Mouse (Mus musculus) urinary bladder, adult 2 months (tissue): ENCODE results near the gene Rbbp4. TPM values are rescaled to one million over a fixed set of nuclear protein-coding genes. Genes with fewer than 3 reads are reported as not detected.
A peak's percentile ranks its signal among the peaks of the same experiment; 100 is the strongest.

Experiments
- DNase-seq: peaks from one replicate; pipeline ENCODE4 v3.0.0; 2022; ENCODE audit warnings: low spot score
- polyA plus RNA-seq: library from polyadenylated mRNA; depleted of rRNA; stranded (reverse); fragments of >200 nt; gene quantifications from 2 replicates; pipeline ENCODE4 v1.2.3, GENCODE M21; 2012

The Rbbp4 gene
- polyA plus RNA-seq, 1 experiment, result 72.2 TPM

DNA sequence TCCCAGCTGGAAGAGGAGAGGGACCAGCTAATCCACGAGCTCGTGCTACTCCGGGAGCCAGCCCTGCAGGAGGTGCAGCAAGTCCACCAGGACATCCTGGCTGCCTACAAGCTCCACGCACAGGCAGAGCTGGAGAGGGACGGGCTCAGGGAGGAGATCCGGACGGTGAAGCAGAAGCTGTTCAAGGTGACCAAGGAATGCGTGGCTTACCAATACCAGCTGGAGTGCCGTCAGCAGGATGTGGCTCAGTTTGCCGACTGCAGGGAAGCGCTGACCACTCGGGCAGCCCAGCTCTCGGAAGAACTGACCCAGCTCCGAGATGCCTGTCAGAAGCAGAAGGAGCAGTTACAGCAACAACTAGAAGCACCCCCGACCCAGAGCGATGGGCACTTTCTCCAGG, 41.5 kb downstream of the Rbbp4 start:
- DNase-seq, result no peak

DNA sequence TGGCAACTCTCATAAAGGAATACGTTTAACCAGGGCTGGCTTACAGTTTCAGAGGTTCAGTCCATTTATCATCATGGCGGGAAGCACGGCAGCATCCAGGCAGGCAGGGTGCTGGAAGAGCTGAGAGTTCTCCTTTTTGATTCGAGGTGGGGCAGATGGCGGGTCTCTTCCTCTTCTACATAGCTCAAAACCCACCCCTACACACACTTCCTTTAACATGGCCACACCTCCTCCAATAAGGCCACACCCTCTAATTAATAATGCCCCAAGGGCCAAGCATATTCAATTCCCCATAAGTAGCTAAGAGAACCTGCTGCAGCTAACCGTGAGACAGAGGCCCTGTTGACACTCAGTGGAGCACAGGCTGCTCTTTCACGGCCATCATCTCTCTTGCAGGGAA, 42.3 kb downstream of the Rbbp4 start:
- no peak for DNase-seq

DNA sequence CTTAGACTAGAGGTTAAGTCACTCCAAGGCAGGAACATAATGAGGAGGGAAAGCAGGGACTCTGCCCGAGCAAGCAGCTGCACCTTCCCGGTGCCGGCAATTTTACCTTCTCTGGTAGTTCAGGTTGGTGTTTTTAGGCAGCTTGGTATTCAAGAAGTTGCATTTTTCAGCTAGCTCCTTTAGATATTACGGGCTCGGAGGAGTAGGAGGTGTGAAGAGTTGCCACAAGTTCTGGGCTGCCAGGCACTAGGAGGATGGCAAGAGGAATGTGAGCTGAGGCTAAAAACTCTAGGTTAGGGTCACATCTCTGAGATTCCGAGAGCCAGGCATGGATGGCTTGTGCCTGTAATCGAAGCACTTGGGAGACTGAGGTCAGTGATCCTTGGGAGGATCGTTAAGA, 45.5 kb downstream of the Rbbp4 start:
- no peak for DNase-seq

DNA sequence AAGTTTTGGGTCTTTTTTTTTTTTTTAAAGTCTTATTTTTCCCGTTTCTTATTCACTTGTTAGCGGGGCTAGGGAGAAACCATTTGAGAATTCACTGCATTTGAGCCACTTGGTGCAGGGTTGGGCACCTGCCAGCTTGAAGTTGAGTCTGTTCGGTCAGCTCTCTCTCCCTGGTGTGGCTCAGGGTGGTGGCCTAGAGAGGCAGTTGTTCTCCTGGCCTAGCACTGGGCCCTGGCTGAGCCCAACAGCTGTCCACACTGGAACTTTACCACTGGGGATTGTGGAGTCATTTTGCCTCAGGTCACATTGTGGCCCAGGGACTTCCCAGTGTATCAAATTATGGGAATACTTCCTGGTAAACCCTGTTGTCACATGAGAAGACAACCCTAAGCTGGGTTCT, 47.1 kb downstream of the Rbbp4 start:
- DNase-seq, result no peak

DNA sequence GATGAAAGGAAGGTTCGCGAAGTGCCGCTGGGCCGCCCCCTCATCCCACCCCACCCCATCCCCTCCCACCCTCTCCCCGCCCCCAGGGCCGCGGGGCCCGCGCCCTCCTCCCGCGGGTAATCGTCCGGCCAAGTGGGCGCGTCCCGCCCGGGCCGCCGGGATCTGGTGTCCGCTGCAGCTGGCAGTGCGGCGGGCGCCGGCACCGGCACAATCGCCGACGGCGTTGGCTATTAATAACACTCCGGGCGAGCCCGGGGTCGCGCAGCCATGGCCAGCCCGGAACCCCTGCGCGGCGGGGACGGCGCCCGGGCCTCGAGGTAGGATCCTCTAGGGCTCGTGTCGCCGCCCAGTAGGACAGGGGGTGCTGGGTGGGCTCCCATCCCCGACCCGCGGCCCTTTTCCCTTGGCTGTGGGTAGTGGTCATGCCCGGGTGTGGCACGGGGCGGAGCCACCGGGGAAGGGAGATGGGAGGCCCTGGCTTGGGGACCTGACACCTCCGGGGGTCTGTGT, 47.6 kb downstream of the Rbbp4 start, which contains the start of gene Sync:
Gene Sync (plus strand): TSS at position 146 of the 510 bp plus-strand sequence.
- DNase-seq, result no peak

DNA sequence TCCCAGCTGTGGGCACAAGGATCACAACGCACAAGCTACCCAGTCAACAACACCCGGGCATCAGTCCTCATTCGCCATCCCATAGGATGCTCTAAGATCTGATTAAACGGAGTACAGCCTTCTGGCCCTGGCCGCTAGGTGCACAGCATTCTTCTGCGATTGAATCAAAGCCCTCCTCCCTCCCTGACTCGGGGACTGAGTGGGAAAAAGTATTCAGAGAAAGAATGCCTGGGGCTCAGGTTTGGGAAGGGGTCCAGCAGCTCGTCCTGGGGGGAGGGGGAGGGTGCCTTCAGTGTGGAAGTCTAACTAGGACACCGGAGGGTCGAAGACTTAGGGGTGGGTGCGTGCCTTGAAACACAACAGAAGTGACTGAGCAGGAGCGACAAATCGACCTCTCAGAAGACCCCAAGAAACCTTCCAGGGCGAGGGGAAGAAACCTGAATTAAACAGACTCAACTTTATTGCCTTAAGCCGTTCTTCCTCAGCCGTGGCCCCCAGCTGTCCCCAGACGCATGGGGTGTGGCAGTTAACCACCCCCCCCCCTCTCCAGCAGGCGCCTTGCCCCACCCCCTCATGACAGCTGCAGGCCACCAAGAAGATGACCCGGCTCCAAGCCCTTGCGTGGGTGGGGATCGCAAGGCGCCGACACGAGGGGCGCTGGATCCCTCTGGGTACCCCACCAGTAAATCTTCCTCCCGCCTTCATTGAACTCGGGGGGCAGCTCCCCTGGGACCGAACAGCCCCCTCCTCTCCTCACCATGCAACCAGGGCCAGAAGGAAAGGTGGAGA, 48.3 kb downstream of the Rbbp4 start:
- no peak for DNase-seq

DNA sequence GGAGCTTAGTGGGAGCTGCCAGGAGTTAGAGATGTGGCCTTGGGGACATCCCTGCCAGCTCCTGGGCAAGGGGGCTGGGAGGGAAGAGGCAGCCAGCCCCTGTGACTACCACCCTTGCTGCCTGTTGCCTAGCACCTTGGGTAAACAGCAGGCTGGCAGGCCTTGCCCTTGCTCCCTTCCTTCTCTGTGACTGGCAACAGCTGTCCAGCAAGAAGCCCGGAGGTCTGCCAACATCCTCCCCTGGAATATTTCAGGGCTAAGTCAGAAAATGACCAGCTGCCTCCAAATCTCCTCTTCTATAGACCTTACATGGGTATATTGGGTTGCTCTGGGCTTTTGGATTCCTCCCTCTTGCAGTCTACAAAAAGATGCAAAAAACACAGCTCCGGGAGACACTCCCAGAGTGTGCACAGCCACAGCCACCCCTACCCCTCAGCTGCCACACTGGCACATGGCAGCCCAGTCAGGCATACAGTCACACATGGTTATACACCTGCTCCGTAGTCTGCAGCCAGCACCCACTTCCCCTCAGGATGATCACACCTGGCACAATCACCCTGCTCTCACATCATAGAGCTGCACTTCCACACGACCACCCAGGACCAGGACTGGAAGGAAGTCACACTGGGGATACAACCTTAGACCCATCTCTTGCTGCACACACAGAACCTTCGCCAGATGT, 49.0 kb downstream of the Rbbp4 start:
- no peak for DNase-seq

DNA sequence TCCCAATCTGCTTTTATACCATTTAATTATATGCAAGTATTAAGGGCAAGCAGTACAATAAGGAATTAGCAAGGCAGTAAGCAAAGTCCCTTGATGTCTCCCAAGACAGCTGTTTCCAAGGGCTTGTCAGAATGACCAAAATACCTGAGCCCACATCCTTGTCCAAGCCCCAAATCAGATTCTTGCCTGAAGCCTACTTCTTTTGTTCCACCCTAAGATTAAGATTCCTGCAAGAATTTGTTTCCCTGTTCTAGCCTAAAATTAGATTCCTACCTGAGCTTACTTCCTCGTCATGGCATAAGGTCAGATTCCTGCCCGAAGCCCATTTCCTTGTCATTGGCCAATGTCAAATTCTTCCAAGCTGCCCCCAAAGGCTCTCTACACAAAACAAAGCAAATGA, 50.5 kb downstream of the Rbbp4 start:
- no peak for DNase-seq

DNA sequence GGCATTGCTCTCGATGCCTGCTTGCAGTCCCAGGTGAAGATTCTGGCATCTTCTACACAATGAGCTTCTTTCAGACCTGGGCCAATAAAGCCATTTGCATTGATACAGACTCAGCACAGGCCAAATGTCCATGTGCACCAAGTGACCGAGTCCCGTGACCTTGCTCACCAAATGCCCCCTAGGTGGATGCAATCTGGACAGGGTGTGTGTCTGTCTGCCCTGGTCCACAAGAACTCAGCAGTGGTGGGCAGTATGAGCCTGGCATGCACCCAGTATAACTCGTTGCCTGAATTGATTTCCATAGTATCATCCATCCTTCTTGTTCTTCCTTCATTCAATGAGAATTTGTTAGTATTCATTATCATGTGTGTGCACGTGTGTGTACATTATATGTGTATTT, 51.9 kb downstream of the Rbbp4 start:
- no peak for DNase-seq

DNA sequence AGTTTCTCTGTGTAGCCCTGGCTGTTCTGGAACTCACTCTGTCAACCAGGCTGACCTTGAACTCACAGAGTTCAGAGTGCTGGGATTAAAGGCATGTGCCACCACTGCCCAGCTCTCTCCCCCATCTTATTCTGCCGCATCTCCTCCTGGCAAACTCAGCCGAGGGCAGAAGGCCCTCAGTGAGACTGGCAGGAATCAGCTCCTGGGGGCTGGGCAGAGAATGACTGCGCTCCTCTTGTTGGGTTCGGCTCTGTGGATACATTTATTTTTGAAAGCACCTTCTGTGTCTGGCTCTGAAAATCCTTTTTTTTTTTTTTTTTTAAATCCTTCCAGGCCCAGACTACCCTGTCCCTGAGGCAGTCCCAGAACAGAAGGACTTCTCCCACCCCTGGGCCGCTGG, 52.4 kb downstream of the Rbbp4 start:
- DNase-seq, result no peak

DNA sequence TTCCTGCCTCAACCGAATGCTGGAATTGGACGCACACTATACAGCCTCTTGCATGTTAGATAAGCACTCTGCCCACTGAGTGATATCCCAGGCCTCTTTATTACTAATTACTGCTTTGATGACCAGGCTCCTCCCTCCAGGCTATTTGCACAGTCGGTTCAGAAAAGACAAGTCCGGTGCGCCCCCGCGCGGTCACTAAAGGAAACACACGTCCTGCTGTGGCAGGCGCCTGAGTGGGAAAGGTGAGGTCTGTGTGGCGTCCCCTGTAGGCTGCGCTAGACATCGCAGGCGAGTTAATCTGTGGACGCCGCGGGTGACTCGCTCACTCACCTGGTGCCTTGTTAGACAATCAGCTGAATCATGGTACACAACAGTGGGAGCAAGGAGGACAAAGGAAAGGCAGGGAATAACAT, 58.7 kb downstream of the Rbbp4 start:
- DNase-seq, result peak; percentile 95

DNA sequence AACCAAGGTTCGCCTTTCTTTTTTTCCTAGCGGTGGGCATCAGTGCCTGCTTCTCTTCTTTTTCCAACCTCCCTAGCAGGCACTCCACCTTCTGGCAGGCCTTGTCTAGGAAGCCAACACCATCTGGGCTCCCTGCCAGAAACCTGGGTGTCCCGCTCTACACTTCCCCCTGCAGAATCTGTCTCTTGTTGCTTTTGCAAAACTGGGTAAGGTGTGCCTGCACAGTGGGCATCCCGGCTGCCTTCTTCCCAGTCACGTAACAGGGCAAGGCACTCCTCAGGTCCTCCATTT, 62.5 kb downstream of the Rbbp4 start:
- DNase-seq, result peak; percentile 51

DNA sequence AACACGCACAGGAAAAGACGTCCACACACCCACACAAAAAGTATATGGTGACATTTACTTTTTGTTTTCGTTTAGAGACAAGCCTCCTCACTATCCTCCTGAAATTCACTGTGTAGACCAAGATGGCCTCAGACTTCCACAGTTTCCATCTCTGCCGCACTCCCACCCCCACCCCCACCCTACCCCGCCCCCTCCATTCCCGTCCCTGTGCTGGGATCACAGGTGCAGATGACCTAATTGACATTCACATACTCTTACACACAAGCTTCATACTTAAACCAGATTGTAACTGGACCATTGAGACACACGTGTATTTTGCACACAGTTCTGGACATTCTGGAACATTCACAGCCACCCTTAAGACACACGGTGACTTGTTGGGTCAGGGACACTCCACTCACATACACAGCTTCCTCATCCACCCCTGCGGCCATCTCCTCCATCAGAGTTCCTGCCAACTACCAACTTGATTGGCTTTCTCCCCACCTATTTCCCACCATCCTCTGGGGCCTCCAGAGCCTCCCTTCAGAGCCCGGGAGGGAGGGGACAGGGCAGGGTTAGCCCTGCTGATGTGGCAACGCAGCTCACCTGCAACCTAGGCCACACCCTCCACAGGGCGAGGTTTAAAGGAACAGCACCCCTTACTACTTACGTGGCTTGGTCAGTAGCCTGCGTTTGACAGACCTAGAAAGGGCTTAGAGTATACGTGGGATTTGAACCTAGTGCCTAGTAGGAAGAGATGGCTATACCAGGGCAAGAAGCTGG, 63.0 kb downstream of the Rbbp4 start:
- peak; percentile 42 for DNase-seq

DNA sequence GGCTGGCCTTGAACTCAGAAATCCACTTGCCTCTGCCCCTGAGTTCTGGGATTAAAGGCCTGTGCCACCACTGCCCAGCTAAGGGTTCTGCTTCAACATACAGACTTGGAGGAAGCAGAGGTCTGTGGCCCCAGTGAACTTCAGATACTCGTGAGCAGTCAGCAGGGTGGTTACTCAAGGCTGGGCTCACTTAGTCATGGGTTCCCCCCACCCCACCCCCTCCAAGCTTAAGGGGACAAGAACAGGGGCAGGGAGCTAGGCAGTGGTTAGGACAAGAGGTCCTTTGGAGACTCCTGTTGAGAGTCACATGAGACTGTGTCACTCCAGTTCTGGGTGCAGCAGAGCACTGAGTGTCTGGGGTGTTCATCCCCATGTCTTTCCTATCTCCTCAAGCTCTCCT, 66.5 kb downstream of the Rbbp4 start:
- DNase-seq, result no peak

DNA sequence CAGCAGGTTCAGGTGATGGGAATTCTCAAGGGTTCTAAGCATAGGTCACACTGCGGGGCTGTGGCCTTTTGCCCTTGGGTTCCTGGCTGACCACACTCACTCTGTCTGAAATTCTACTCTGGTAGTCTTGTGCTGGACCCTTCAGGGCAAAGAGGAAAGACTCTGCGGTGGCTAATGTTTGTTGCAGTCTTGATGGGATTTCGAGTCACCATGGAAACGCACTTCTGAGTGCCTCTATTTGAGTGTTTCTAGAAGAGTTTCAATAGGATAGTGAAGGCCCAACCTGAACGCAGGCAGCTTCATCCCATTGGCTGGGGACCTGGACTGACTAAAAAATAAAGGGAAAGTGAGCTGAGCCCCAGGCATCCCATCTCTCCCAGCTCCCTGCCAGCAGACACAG, 68.3 kb downstream of the Rbbp4 start:
- no peak for DNase-seq

DNA sequence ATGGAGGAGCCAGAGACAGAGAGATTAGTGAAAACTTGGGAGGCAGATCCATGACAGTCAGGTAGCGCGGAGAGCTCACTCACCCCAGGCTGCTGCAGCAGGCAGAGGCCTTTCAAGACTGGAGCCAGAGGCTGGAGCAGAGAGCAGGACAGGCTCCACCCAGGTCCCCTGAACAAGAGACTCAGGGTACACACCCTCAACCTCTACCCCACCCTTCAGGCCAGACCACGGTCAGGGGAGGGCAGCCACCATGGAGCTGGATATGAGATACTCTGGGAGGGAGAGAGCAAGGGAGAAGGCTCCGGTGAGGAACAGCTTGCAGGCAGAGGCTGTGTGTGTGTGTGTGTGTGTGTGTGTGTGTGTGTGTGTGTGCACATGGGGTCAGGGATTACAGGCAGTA, 69.0 kb downstream of the Rbbp4 start:
- no peak for DNase-seq

DNA sequence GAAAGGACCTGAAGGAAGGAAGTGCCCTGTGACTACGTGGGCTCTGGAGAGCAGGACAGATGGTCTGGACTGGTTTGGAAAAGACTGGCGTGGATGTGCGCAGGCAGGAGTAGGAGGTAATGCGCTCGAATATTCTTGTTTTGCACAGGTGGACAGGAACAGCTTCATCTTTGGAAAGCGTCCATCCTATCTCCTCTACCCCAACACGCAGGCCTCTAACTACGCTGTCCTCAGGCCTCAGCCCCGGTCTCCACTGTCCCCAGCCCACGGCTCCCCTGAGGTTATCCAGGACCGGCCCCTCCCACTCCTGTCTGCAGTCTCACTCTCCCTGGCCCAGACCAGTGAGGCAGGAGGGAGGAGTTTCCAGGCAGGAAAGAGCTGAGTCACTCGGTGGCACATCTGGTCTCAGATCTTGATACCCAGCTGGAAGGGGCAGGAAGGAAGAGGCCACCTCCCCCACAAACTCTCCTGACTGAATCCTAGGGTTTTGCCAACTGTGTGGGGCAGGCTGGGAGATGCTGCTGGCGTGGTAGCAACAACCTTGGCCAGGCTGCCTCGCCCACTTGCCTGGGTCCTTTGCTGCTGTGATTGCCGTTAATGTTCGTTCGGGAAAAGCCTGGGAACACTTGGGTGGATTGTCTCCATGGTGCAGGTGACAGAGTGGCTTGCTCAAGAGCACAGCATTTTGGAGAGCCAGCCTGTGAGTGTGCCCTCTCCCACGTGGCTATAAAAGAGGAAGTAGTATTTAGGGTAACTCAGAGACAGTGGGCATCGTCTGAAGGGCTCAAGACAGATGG, 71.7 kb downstream of the Rbbp4 start:
- no peak for DNase-seq

DNA sequence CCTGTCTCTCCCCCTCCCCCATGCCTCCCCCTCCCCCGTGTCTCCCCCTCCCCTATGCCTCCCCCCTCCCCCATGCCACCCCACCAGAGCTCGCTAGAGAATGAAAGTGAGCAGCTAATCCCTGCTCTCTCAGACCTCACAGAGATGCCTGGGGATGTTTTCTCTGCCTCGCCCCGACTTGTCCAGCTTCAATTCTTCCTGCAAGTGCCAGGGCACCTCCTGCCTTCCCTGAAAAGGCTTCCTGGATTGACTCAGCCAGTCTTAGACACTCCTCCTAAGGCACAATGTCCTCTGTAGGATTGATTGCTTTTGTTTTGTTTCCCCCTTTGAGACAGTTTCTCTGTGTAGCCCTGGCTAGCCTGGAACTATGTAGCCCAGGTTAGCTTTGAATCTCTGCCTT, 74.0 kb downstream of the Rbbp4 start, which contains the start of gene C77080:
Gene C77080 (minus strand): TSS at position 209 of the 400 bp plus-strand sequence.
- no peak for DNase-seq

DNA sequence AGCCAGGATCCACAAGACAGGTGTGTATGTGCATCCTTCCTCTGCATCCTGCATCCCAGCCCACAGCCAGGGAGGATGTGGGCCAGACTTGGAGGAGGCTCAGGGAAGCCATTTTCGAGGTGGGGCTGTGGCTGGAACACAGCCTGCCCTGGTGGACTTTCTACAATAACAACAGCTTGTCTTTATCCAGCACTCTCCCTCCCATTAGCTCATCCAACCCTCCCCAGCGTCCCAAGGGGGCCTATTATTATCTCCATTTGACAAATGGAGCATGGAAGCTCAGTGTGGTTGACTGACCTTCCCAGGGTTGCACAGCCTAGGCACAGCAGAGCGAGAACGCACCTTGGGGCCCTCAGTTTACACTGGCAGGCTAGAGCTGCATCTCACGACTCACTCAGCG, 74.5 kb downstream of the Rbbp4 start:
- DNase-seq, result no peak

DNA sequence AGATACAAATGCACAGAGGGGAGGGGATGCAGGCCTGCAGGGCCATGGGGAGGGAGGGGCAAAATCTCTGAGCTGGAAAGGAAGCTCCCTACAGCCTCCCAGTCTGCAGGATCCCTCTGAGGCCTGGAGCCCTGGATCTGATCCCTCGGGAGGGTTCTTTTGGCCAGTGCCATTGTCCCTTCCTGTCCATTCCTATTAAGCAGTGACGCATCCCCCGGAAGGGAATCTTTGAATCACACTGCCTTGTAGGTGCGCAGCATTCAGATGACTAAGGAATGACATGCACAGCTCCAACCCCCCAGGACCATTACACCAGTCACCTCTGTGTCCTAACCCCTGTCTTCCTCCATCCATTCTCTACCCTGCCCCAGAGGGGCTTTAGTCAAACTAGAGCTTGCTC, 76.1 kb downstream of the Rbbp4 start:
- DNase-seq, result no peak
